Mouse (Mus musculus): ENCODE measurements around the gene Umps.

DNA sequence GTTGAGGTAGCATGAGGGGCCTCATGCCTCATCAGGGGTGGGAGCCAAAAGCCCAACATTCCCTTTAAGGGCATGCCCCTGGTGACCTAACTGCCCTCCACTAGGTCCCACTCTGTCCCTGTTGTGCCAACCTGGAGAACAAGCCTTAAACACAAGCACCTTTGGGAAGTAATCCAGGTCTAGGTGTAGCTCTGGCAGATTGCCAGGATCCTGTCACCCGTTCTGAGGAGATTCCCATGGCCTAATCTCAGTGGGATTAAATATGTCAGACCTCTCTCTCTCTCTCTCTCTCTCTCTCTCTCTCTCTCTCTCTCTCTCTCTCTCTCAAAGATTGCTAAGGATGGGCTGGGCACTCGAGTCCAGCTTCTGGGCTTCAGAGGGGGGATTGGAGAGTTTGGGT, 35.2 kb downstream of the Umps start:
- TF ChIP-seq CTCF (IDR thresholded peaks at IDR 0.05; ENCODE audit: extremely low read depth, insufficient read length, insufficient replicate concordance, low read depth, low read length), result no peak
- TF ChIP-seq POLR2A (IDR thresholded peaks at IDR 0.05; ENCODE audit: low read depth, low read length), result no peak

Measured in small intestine, adult 2 months (tissue).